Mouse (Mus musculus): ENCODE measurements around the gene Ptpn9.
"Not testable (repeated sequence)": the region's sequence is repeated elsewhere in the genome, so short reads cannot be mapped to it uniquely, and the experiment has no call there.

Gene Ptpn9

DNA sequence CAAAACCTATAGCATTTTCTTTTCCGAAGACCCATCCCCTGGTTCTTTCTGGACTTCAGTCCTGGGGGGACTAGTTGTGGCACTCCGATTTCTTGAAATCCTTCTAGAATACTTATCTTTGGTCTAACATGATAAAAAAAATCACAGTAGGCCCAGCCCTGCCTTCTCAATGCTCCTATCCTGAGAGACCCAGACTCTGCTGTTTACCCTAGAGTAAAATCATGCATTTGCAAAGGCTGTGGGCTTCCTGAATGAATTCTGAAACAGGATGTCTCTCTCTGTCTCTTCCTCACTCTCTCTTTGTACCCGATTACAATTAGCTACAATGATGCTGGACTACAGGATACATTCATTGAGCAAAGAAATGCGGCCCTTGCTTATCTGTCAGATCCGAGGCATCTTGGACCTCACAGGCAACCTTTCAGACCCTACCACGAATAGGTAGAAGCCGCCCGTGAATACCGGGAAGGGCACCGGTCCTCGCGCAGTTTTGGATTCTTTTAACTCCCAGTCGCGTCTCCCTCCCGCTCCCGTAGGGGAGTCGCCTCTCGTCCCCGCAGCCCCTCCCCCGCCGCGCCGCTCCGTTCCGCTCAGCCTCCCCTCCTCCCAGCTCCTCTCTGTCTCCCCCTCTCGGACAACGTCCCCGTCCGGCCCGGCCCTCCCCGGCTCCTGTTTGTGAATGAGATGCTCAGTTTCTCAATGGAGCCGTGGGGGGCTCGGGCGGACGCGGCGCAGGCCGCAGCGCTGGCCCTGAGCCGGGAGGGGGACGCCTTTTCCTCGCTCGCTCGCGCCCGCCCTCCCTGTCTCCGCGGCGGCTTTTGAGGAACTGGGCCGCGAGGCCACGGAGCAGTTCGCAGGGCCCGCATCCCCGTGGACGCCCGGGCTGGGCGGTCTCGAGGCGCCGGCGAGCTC is at the start of gene Ptpn9:
Ptpn9 (plus strand) TSS at position 638 of the 912 bp plus-strand sequence.
- DNase-seq (ENCODE audit: low spot score) = peak; percentile 48

DNA sequence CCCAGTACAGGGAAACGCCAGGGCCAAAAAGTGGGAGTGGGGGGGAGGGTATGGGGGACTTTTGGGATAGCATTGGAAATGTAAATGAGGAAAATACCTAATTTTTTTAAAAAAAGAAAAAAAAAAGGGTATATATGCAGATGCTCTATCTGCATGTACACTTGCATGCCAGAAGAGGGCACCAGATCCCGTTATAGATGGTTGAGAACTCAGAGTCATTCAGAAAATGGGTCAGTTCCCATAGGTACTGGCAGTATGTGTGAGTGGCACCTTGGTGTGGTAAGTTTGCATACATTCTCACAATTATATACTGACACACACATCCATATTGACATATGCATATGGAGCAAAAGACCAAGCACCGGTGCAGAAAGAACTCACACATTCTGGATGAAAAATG is 47.2 kb upstream of the Ptpn9 start:
- not testable (repeated sequence) for DNase-seq (ENCODE audit: low spot score)

DNA sequence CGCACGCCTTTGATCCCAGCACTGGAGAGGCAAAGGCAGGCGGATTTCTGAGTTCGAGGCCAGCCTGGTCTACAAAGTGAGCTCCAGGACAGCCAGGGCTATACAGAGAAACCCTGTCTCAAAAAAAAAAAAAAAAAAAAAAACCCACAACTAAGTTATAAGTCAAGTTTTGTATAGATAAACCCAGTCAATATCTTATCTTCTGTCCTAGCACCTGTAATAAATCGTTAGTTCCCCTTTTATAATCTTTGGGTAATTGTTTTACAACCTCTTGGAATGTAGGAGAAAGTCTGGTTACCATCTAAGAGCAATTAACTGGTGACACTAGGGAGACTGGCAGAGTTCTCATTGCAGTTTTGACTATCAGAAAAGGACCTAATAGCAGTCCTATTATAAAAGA is 46.0 kb upstream of the Ptpn9 start:
- not testable (repeated sequence) for DNase-seq (ENCODE audit: low spot score)

DNA sequence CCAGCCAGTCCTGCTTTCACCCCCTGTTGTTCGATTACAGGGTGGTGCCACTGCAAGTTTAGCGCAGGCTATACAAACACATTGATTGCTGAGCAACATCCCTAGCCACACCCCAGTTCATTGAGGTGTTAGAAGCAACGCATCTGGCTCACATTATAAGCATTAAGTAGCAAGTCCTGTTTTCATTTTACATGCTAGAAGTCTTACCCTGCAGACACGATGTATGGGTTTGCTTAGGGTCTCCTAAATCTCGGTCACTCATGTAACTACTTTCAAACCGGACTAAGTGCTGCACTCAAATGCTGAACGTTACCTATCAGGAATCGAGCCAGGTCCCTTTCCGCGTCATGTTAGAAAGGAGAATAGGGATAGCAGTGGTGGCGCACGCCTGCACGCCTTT is 45.0 kb upstream of the Ptpn9 start:
- DNase-seq (ENCODE audit: low spot score) = no peak

DNA sequence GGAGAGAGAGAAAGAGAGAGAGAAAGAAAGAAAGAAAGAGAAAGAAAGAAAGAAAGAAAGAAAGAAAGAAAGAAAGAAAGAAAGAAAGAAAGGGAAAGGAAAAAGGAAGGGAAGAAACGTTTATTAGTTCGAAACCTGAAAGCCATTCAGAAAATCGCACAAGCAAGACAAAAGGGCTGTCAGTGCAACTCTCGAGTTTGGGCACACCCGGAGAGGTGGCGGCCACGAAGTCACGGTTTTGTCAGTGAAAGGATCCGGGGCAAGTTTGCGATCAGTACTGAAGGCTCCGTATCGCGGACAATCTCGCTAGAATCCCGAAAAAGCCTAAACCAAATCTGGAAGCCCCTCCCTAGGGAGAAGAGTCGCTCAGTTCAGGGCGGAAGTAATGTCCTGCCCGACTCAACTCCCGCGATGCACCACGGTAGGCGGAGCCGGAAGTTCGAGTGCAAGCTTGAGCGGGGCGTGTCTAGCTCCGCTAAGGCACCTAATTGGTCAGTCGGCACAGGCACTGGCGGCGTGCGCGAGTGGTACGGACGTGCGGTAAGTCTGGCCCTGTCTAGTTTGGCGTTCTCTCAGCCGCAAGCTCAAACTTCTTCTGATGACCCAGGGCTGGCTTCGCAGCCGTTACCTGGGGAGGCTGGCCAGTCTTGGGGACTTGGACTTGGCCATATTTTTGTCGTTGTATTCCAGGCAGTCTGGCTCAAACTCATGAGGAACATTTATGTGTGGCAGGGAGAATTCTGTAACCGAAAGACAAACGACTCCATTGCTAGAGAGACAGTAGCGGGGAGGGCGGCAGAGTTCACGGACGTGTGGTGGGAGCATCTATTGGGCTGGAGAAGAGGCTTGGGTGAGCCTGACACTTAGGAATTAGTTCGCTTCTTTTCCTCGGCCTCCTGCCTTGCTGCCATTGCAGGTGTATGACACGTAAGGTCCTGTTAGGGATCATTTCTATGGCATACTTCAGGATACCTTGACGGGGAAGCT is 44.0 kb upstream of the Ptpn9 start, which contains the start of gene Snupn:
Snupn (plus strand) TSS at position 465 of the 987 bp plus-strand sequence.
- peak; percentile 89 for DNase-seq (ENCODE audit: low spot score)

DNA sequence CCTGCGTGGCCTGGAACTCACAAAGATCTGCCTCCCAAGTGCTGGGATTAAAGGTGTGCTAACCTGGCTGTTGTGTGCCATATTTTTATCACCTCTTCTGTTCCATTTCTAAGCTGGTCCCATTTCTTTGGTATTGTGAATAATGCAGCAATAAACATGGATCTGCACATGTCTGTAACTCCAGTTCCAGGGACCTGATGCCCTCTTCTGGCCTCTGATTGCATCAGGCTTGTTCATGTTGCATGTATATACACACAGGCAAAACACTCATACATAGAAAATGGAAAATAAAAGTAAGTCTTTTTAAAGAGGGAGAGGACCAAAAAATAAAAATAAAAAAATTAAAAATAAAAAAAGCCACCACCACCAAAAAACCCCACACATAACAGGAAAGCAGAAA is 41.2 kb upstream of the Ptpn9 start:
- no peak for DNase-seq (ENCODE audit: low spot score)

DNA sequence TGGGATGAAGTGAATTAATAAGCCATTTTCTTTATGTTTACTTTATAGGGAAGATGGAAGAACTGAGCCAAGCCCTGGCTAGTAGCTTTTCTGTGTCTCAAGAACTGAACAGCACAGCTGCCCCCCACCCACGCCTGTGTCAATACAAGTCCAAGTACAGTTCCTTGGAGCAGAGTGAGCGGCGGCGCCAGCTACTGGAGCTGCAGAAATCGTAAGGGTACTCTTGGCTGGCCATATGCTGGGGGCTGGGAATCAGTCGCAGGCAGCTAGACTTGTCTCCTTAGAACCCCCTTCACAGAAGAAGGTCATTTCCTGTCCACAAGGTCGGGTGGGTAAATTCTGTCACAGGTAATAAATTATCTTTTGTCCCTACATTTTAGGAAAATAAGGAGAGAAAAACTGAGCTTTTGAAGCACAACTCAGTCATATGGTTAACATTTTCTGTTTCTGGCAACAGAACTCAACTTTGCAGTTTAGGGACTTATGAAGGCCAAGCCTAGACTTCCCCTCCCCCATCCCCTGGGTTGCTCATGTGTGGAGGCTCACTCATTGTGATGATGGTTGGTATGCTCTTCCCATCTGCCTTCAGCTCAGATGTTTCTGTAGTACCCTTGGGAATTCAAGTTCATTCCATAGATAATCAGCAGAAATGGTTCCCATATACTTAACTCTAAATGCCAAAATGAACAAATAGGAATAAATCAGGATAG is 37.6 kb upstream of the Ptpn9 start:
- no peak for DNase-seq (ENCODE audit: low spot score)

DNA sequence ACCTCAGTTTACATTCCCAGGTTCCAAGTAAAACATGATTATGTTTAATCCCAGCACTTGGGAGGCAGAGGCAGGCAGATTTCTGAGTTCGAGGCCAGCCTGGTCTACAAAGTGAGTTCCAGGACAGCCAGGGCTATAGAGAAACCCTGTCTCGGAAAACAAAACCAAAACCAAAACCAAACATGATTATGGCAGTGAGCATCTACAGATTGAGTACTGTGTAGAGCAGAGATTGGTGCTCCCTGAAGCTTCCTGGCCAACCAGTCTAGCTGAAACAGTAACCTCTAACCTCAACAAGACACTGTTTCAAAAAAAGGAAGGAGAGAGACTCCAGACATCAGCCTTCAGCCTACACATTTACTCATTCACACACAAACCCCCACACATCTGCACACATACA is 36.0 kb upstream of the Ptpn9 start:
- no peak for DNase-seq (ENCODE audit: low spot score)

DNA sequence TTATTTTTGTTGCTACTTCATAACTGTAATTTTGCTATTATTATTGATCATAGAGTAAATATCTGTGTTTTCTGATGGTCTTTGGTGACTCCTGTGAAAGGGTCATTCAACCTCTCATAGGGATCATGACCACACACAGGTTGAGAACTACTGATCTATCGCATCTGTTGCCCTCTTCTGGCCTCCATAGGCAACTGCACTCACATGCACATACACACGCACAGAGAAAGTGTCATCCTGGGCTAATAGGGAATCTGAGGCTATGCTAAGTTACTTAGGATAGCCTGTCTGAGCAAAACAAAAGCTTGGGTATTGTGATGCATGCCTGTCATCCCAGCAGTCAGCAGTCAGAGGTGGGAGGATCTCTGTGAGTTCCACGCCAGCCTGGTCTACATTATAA is 33.1 kb upstream of the Ptpn9 start:
- no peak for DNase-seq (ENCODE audit: low spot score)

DNA sequence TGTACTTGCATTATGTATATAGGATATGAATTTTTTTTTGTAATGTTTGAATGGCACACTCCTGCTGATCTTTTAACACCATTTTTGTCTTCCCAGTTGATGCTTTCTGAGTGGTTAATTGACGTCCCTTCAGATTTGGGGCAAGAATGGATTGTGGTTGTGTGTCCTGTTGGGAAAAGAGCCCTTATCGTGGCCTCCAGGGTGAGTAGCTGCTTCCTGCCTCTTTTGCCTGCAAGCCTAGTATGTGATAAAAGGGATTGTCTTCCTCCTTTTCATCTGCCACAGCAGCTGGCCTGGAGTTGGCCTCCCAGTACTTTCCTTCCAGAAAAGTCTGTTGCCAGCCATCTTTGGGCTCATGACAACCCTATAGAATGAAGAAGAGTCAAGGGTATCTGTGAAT is 24.6 kb upstream of the Ptpn9 start:
- DNase-seq (ENCODE audit: low spot score) = no peak

DNA sequence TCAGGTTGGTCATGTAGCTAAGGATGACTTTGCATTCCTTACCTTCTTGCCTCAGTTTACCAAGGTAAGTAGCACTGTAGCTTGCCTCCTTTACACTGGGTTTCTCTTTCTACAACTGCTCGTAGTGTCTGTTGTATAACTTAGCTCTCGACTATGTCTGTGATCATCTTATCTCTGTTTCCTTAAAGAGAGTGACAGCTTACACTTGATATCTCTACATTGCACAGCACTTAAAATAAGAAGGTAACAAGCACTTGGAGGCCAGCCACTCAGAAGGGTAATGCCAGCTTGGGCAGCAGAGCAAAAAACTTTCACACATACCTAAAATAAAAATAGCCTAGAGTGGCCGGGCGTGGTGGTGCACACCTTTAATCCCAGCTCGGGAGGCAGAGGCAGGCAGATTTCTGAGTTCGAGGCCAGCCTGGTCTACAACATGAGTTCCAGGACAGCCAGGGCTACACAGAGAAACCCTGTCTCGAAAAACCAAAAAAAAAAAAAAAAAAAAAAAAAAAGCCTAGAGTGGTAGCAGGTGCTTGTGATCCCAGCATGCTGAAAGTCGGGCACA is 20.7 kb upstream of the Ptpn9 start:
- no peak for DNase-seq (ENCODE audit: low spot score)

DNA sequence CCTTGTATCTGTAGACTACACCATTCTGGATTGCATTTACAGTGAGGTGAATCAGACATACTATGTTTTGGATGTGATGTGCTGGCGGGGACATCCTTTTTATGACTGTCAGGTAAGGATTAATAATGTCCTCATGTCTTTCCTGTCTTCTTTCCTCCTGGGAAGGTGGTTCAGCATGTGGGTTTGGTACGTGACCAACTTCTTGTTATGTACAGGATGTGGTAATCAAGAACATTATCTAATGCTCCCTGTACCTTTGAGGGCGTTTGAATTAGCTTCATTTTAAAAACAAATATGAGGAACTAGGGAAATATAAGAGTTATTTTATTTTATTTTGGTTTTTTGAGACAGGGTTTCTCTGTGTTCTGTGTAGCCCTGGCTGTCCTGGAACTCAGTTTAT is 19.5 kb upstream of the Ptpn9 start:
- no peak for DNase-seq (ENCODE audit: low spot score)

DNA sequence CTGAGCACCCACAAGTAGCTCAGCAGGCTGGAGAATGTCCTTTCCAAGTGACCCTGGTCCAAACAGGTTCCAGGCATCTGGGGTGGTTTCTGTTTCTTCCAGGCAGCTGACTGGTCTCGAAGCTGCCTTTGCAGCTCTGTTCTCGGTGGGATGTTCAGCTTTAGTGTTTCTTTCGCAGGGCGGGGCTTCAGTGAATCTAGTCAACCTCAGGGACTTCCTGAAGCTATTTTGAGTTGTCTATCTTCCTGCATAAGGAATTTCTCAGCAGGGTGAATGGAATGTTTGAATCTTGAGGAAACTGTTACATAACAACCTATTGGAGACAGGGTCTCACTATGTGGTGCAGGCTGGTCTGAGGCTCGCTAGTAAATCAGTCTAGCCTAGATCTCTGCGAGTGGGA is 14.5 kb upstream of the Ptpn9 start:
- DNase-seq (ENCODE audit: low spot score) = no peak

DNA sequence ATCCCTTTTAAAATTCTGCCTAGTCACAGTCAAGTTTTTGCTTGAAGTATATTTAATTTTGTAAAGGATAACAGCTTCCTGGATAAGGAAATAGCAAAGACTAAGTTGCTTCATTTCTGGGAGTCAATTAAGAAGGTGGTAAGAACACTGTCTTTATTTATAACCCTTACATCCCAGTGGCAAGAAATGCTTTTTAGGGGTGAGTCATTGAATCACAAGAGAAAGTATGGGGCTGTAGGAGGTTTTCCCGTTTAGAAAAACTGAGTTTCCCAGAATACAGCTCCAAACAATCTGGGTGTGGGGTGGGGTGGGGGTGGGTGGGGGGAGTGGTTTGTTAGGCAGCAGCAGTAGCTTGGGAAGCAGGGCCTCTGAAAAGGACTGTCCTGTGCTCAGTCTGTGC is 13.2 kb upstream of the Ptpn9 start:
- no peak for DNase-seq (ENCODE audit: low spot score)

DNA sequence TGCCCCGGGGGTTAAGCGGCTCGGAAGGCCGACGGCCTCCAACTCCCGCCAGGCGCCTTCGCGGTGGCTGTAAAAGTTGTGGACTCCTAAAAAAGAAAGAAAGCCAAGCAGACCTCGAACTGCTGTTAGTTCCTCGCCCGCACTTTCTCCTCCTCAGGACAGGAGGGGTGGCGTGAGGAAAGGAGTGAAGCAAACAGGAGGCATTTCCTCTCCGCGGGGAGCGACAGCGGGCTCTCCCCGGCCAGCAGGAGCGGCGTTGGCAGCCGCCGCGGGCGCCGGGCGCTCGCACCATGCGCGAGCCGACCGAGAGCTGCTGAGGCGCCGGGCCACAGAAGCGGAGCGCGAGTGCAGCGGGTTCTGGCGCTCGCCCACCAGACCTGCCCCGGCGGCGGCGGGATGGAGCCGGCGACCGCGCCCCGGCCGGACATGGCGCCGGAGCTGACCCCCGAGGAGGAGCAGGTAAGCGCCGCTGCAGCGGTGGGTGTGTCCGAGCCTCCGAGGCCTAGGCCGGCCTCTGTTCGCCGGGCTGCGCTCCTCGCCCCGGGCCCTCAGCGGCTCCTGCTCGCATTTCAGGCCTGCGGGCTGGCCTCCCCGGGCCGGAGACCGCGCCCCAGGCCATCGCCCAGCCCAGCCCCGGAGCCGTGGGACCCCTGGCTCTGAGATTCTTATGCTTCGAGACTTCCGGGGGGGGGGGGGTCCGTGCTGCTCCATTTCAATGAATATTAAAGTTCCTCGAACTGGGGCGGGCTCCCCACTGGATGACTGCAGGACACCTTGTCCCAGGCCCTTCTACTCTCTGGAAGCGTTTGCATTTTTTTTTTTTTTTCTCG is 690 bp downstream of the Ptpn9 start:
- no peak for DNase-seq (ENCODE audit: low spot score)

DNA sequence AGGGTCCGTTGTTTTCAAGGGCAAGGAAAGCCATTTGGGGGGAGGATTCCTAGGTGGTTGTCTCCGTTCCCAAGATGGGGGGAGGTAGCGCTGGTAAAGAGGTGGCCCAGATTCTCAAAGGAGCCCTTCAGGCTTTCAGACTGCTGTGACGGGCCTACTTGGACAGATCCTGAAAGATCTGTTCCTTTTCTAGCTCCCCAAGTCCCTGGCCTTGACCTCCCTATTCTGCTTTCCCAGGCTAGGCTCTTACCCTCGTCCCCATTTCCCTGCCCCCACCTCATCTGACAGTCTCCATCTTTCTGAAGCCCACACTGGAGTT is 1.3 kb downstream of the Ptpn9 start:
- no peak for DNase-seq (ENCODE audit: low spot score)

DNA sequence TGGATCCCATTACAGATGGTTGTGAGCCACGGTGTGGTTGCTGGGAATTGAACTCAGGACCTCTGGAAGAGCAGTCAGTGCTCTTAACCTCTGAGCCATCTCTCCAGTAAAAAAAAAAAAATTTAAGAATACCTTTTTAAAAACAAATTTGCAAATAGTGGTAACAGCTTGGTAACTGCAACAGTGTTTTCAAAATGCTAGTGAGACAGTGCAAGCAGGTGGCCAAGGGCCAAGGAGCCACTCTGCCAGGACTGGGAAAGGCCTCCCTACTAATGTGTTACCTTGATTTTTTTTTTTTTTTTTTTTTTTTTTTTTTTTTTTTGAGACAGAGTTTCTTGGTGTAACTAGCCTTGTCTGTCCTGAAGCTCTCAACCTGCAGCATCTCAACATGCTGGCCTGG is 2.5 kb downstream of the Ptpn9 start:
- not testable (repeated sequence) for DNase-seq (ENCODE audit: low spot score)

DNA sequence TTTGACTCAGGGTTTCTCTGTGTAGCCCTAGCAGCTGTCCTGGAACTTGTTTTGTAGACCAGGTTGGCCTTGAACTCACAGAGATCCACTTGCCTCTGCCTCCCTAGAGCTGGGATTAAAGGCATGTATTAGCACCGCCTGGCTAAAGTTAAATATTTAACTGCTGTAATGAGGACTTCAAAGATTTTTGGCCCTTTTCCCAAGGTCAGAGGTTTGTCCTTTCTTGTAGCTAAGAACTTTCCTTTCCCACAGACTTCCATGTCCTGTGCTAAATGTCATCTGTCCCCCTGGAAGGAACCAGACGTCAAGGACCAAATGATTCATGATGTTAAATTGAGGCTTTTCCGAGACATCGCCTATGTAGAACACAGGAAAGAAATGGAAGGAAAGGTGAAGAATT is 8.3 kb downstream of the Ptpn9 start:
- no peak for DNase-seq (ENCODE audit: low spot score)

DNA sequence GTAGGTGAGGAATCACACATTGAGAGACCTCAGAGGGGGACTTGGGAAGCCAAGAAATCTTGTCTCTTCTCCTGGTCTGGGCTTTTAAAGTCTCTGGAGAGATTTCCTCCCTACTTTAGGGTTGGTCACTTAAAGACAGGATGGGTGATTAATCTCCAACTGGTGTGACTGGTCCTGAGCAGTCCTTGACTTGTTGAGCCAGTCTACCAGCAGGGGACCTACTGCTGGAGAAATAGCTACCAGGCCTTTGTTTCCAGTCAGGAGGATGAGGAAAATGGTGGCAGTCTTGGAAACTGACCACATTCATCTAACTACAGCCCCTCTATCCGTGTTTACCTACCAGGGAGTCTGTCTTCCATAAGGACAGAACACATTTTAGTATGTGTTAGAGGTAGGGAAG is 17.7 kb downstream of the Ptpn9 start:
- no peak for DNase-seq (ENCODE audit: low spot score)

DNA sequence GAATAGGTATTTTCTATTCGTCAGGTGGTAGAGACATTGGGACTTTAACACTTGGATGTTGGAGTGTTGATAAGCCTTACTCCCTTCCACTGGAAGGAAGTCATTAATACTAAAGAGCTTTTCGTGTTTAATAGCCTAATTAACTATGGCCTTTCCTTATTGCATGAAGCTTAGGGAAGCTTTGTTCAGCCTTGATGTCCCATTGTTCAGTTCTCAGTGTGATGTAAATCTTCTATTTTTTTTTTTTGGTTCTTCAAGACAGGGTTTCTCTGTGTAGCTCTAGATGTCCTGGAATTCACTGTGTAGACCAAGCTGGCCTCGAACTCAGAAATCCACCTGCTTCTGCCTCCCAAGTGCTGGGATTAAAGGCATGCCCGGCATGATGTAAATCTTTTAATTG is 18.2 kb downstream of the Ptpn9 start:
- no peak for DNase-seq (ENCODE audit: low spot score)

DNA sequence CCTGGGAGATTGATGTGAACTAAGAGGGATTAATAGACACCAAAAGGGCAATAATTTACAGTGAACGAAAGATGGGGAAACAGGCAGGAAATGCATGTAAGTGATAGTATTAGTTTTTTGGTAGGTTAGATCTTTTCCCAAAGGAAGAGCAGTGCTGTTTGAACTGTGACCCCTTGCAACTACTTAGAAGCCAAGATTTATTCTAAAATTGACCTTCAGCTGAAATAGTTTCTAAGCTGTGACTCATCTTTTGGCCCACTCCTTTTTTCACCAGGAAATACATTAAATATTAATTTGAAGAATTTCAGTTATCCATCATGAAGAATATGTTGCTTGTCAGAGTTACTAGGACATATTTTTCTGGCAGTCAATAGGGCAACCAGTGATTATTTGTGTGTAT is 19.0 kb downstream of the Ptpn9 start:
- no peak for DNase-seq (ENCODE audit: low spot score)
